Mouse (Mus musculus): ENCODE data around the gene Lnx1. TPM values are rescaled to one million over a fixed set of nuclear protein-coding genes. Genes with fewer than 3 reads are reported as not detected.

Gene Lnx1
- polyA plus RNA-seq, 1 experiment = not detected

DNA sequence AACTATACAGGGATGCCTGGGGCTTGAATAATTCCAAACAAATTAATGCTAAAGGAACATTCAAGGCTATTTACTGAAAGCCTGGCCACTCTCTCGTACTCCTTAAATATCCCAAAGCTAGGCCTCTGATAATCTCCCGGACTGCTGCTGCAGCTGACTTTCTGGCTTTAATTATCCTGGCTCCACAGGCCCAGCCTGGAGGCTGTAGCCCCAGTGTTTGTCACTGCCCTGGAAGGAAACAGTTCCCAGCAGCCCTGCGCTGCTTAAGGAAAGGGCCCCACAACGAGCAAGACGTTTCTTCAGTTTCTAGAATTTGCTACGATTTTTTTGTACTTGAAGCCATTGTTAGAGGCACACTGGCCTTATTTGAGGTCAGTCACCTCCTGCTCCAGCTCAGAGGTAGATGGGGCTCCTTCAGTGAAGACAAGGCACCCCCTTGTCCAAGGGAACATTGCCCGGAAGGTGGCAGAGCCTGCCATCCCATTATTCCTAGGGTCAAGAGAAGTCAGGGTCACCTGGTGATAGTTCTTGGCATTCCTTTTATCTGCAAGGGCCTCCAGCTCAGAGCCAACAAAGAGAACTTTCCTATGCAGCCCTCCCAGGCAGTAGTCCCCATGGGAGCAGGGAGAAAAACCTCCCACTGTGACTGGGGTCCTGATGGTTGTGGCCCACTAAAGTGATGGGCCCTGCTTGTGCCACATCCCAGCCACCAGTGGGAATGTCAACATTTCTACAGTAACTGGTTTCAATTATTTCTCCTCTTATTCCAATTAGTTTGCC, 80.8 kb downstream of the Lnx1 start:
- 0 out of 2 replicates have a peak overlapping the region, but pooled peaks have one; percentile 2 for H3K27ac ChIP-seq (ENCODE audit: insufficient read depth, low read length)
- H3K4me1 ChIP-seq (ENCODE audit: control insufficient read depth, insufficient read depth, low read length) = no peaks in the 10 kb centered on the region
- TF ChIP-seq POLR2A (IDR thresholded peaks at IDR 0.05; ENCODE audit: low read depth, low read length) (no peak), CTCF (IDR thresholded peaks at IDR 0.05; ENCODE audit: borderline replicate concordance, insufficient read depth, low read length) (no peak)
- no peak overlapping the region for H3K4me3 ChIP-seq (ENCODE audit: insufficient read depth, low read length)

GRCm38 (mm10) chr5:74618573-74619059, 84.1 kb downstream of the Lnx1 start:
- H3K27ac ChIP-seq (ENCODE audit: insufficient read depth, low read length) = no peak overlapping the region
- H3K4me3 ChIP-seq (ENCODE audit: insufficient read depth, low read length) = no peak overlapping the region
- TF ChIP-seq POLR2A (IDR thresholded peaks at IDR 0.05; ENCODE audit: low read depth, low read length) (no peak), CTCF (IDR thresholded peaks at IDR 0.05; ENCODE audit: borderline replicate concordance, insufficient read depth, low read length) (peak; percentile 5; the same call in 1 of the 2 replicates)
- H3K4me1 ChIP-seq (ENCODE audit: control insufficient read depth, insufficient read depth, low read length) = no peaks in the 10 kb centered on the region

GRCm38 (mm10) chr5:74617816-74618572, 84.7 kb downstream of the Lnx1 start:
- TF ChIP-seq CTCF (IDR thresholded peaks at IDR 0.05; ENCODE audit: borderline replicate concordance, insufficient read depth, low read length) (no peak), POLR2A (IDR thresholded peaks at IDR 0.05; ENCODE audit: low read depth, low read length) (no peak)
- Histone ChIP-seq H3K4me1 (ENCODE audit: control insufficient read depth, insufficient read depth, low read length) (no peaks in the 10 kb centered on the region), H3K27ac (ENCODE audit: insufficient read depth, low read length) (no peak overlapping the region; the same call in 1 of the 2 replicates), H3K4me3 (ENCODE audit: insufficient read depth, low read length) (no peak overlapping the region)

- Histone ChIP-seq H3K4me3 (ENCODE audit: insufficient read depth, low read length) (no peak overlapping the region), H3K4me1 (ENCODE audit: control insufficient read depth, insufficient read depth, low read length) (no peaks in the 10 kb centered on the region), H3K27ac (ENCODE audit: insufficient read depth, low read length) (no peak overlapping the region)
- TF ChIP-seq POLR2A (IDR thresholded peaks at IDR 0.05; ENCODE audit: low read depth, low read length) (no peak), CTCF (IDR thresholded peaks at IDR 0.05; ENCODE audit: borderline replicate concordance, insufficient read depth, low read length) (no peak)
These were observed 89.1 kb downstream of the Lnx1 start for GRCm38 (mm10) chr5:74613491-74614151.

DNA sequence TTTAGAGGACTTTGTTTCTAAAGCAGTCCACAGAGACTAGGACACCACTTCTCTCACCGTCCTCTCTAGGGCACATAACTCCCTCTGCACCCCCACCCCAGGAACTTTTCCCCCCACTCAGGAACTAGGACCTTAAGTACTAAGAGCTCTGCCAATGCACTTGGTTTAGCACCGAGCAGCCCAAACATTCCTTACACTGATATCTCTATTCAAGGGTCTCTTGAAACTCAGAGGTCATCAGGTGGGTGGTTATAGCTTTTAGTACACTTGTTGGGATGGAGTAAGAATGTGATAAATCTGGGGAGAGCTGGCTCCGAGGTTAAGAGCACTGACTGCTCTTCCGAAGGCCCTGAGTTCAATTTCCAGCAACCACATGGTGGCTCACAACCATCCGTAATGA, 90.0 kb downstream of the Lnx1 start:
- H3K27ac ChIP-seq (ENCODE audit: insufficient read depth, low read length) = no peak overlapping the region
- H3K4me3 ChIP-seq (ENCODE audit: insufficient read depth, low read length) = no peak overlapping the region
- TF ChIP-seq CTCF (IDR thresholded peaks at IDR 0.05; ENCODE audit: borderline replicate concordance, insufficient read depth, low read length) = no peak
- no peak for TF ChIP-seq POLR2A (IDR thresholded peaks at IDR 0.05; ENCODE audit: low read depth, low read length)
- no peaks in the 10 kb centered on the region for H3K4me1 ChIP-seq (ENCODE audit: control insufficient read depth, insufficient read depth, low read length)

DNA sequence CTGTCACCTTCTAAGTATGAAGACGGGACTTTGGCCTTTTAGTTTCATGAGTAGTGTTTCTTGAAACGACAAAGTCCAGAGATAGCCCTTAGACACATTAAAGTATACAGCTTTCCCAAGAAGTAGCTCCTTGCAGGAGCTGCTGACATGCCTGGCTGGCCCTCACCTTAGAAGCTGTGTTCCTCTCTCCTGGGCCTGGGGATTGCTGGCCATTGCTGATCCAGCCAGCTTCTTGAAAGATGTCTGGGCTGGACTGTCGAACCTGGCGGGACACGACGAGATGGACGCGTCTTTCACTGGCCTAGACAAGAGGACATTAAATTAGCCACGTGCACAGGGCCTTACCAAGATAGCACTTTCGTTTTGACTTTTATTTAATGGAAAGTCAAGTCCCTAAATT, 92.2 kb downstream of the Lnx1 start:
- Histone ChIP-seq H3K4me1 (ENCODE audit: control insufficient read depth, insufficient read depth, low read length) (no peaks in the 10 kb centered on the region), H3K27ac (ENCODE audit: insufficient read depth, low read length) (no peak overlapping the region), H3K4me3 (ENCODE audit: insufficient read depth, low read length) (no peak overlapping the region)
- no peak for TF ChIP-seq CTCF (IDR thresholded peaks at IDR 0.05; ENCODE audit: borderline replicate concordance, insufficient read depth, low read length)
- no peak for TF ChIP-seq POLR2A (IDR thresholded peaks at IDR 0.05; ENCODE audit: low read depth, low read length)

DNA sequence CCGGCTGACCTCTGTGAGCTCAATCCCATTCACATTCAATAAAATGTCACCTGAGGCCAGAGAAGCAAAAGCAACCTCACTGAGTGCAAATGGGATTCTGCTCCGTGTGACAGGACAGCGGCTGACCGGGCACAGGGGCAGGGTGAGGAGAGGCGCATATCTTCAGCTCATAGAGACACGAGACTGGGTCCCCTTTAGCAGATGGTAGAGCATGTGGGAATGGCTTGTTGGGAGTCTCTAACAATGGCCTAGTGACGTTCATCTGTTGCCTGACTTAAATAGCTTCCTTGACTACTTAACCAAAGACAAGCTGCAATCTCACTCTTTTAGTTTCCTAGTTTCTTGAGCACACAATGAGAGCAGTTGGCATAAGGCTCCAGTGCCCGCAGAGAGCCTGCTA, 96.5 kb downstream of the Lnx1 start:
- no peaks in the 10 kb centered on the region for H3K4me1 ChIP-seq (ENCODE audit: control insufficient read depth, insufficient read depth, low read length)
- H3K4me3 ChIP-seq (ENCODE audit: insufficient read depth, low read length) = no peak overlapping the region
- H3K27ac ChIP-seq (ENCODE audit: insufficient read depth, low read length) = no peak overlapping the region
- no peak for TF ChIP-seq POLR2A (IDR thresholded peaks at IDR 0.05; ENCODE audit: low read depth, low read length)
- no peak for TF ChIP-seq CTCF (IDR thresholded peaks at IDR 0.05; ENCODE audit: borderline replicate concordance, insufficient read depth, low read length)

GRCm38 (mm10) chr5:74603306-74603705, 99.4 kb downstream of the Lnx1 start:
- TF ChIP-seq POLR2A (IDR thresholded peaks at IDR 0.05; ENCODE audit: low read depth, low read length) (no peak), CTCF (IDR thresholded peaks at IDR 0.05; ENCODE audit: borderline replicate concordance, insufficient read depth, low read length) (no peak)
- H3K4me1 ChIP-seq (ENCODE audit: control insufficient read depth, insufficient read depth, low read length) = no peaks in the 10 kb centered on the region
- no peak overlapping the region for H3K4me3 ChIP-seq (ENCODE audit: insufficient read depth, low read length)
- no peak overlapping the region for H3K27ac ChIP-seq (ENCODE audit: insufficient read depth, low read length)

GRCm38 (mm10) chr5:74602371-74602770, 100.3 kb downstream of the Lnx1 start:
- Histone ChIP-seq H3K4me1 (ENCODE audit: control insufficient read depth, insufficient read depth, low read length) (no peaks in the 10 kb centered on the region), H3K27ac (ENCODE audit: insufficient read depth, low read length) (no peak overlapping the region), H3K4me3 (ENCODE audit: insufficient read depth, low read length) (no peak overlapping the region)
- no peak for TF ChIP-seq CTCF (IDR thresholded peaks at IDR 0.05; ENCODE audit: borderline replicate concordance, insufficient read depth, low read length)
- TF ChIP-seq POLR2A (IDR thresholded peaks at IDR 0.05; ENCODE audit: low read depth, low read length) = no peak

All from embryonic fibroblast, embryonic 13.5 days (primary cell).